Mouse (Mus musculus) lung, embryonic 16.5 days (tissue): Measurements from ENCODE around the gene Fam208b. TPM values are rescaled to one million over a fixed set of nuclear protein-coding genes. Genes with fewer than 3 reads are reported as not detected.
A peak's percentile ranks its signal among the peaks of the same experiment; 100 is the strongest.
"Not testable (repeated sequence)": the region's sequence is repeated elsewhere in the genome, so short reads cannot be mapped to it uniquely, and the experiment has no call there.

Experiments
- ATAC-seq: fragments of 200-750 bp; cut with Nextera tagmentation; 2 replicates; pipeline ENCODE4 v1.8.0; 2017; ENCODE audit warnings: low read depth, mild to moderate bottlenecking, moderate library complexity
- H3K27ac ChIP-seq: fragments of 300-500 bp; sonication (generic); 2 replicates; pipeline ENCODE4 v1.5.1; 2014; ENCODE audit warnings: mild to moderate bottlenecking, control low read depth, low read length
- H3K27me3 ChIP-seq: fragments of 300-500 bp; sonication (generic); 2 replicates; pipeline ENCODE4 v1.6.1; 2014; ENCODE audit warnings: low read depth, low read length, mixed read lengths; ENCODE audit not compliant: control insufficient read depth, insufficient read depth
- H3K36me3 ChIP-seq: fragments of 300-500 bp; sonication (generic); 2 replicates; pipeline ENCODE4 v1.6.1; 2014; ENCODE audit warnings: low read length; ENCODE audit not compliant: control insufficient read depth, insufficient read depth
- H3K4me1 ChIP-seq: fragments of 300-500 bp; sonication (generic); replicated peaks from 2 replicates; pipeline ENCODE4 v1.6.1; 2014; ENCODE audit warnings: low read length, mixed read lengths; ENCODE audit not compliant: control insufficient read depth, insufficient read depth
- H3K4me2 ChIP-seq: fragments of 300-500 bp; sonication (generic); 2 replicates; pipeline ENCODE4 v1.6.1; 2014; ENCODE audit warnings: low read depth, low read length, control low read depth
- H3K4me3 ChIP-seq: fragments of 300-500 bp; sonication (generic); 2 replicates; pipeline ENCODE4 v1.5.1; 2014; ENCODE audit warnings: mild to moderate bottlenecking, low read length, control low read depth
- H3K9ac ChIP-seq: fragments of 300-500 bp; sonication (generic); 2 replicates; pipeline ENCODE4 v1.6.1; 2014; ENCODE audit warnings: low read length, control low read depth
- H3K9me3 ChIP-seq: fragments of 300-500 bp; sonication (generic); 2 replicates; pipeline ENCODE4 v1.6.1; 2016; ENCODE audit warnings: low read length; ENCODE audit not compliant: control insufficient read depth
- WGBS: fragments of 180-500 bp; shearing (Covaris S2); extraction: QIAGEN DNeasy Blood & Tissue Kit; methylation state at CpG from one replicate; pipeline ENCODE4 v1.1.7; 2014; 5-methylcytosine and 5-hydroxymethylcytosine counted together
- polyA plus RNA-seq: library from polyadenylated mRNA; unstranded; fragments of >200 nt; fragmentation: Nextera tagmentation; extraction: Ambion mirVana; gene quantifications from 2 replicates; pipeline ENCODE4 v1.2.1, GENCODE M21; 2015

The Fam208b gene
- polyA plus RNA-seq, 1 experiment from 2014 or later = 10.1 TPM

DNA sequence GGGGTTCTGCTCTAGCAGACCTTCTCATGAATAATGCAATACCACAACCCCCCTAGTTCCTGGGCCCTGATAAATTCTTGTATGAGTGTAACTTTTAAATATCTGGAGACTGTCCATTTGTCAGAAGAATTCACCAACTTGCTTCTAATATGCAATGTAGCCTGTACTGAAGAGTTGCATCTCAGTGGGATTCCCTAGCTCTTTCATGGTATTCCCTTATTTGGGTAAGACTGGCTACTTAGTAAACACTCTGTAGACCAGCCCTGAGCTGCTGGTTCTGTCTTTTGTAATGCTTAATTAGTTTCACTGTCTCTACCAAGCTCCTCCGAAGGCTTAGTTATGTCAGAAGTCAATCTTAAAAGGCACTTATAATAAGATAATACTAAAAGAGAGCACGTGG lies 79.7 kb downstream of the Fam208b start:
- not testable (repeated sequence) for H3K36me3 ChIP-seq, H3K4me2 ChIP-seq, H3K9me3 ChIP-seq, H3K4me1 ChIP-seq, H3K27ac ChIP-seq, H3K4me3 ChIP-seq, H3K27me3 ChIP-seq, ATAC-seq, H3K9ac ChIP-seq
- WGBS = 58% methylated on average over 2 of the region's 2 CpGs

DNA sequence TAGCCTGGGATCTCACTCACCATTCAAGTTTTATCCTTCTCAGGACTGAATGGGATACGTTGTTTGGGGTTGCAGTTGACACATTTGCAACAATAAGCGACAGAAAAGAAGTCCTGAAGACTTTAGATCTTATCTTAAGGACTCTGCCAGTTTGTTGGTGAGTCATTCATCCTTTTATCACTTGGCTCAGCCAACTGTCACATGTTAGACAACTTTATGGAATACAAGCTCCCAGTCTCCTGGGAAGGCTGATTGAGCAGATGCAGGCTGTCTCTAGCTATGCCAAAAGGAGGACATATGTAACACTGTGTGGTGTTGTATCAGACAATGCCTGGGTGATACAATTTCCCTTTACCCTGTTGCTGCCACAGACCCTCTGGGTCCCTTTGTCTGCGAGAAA lies 80.5 kb downstream of the Fam208b start:
- Histone ChIP-seq H3K4me3 (no peak overlapping the region), H3K27me3 (no peaks in the 10 kb centered on the region), H3K9me3 (no peaks in the 10 kb centered on the region), H3K9ac (no peak overlapping the region), H3K27ac (no peak overlapping the region), H3K4me1 (no peaks in the 10 kb centered on the region), H3K36me3 (no peaks in the 10 kb centered on the region), H3K4me2 (no peak overlapping the region)
- no peak for ATAC-seq
- WGBS = 55% methylated on average over 3 of the region's 3 CpGs

DNA sequence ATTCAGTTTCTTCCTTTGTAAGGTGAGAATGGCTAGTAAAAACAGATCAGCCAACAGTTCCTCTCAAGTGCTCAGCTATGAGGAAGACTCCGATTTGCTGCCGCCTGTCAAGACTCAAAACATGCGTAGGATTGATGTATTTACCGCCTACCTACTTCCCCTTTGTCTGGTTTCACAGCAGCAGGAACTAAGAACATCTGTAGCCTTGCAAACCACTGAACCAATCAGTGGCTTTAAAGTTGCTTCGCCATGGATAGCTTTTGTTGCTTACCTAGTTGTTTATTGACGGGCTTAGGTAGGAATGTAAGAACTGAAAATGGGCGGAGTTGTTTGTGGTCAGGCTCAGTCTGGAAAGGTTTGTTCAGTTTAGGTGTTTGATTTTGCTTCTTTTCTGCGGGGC lies 84.6 kb downstream of the Fam208b start:
- no peak for ATAC-seq
- H3K4me1 ChIP-seq = no peaks in the 10 kb centered on the region
- WGBS = 72% methylated on average over 8 of the region's 8 CpGs

DNA sequence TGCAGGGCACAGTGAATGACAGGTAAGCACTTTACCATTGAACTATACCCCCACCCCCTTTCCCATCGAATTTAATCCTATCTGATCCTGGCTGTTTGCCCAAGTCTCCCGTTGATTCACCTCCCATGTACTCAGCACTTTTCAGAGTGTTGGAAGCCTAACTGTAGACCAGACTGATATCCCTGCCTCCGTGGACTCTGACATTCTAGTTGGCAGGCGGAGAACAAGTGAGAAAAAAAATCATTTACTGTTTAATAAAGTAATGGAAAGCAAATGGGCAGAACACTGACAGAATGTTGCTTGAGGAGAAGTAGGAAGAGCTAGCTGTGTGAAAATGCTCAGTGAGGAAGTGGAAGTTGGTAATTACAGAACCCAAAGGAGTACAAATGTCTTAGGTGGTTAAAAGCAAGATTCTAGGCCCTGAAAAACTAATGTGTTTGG lies 85.3 kb downstream of the Fam208b start:
- no peak for ATAC-seq
- H3K36me3 ChIP-seq = no peaks in the 10 kb centered on the region
- no peak overlapping the region for H3K9ac ChIP-seq
- no peaks in the 10 kb centered on the region for H3K27me3 ChIP-seq
- H3K4me3 ChIP-seq = no peak overlapping the region
- no peaks in the 10 kb centered on the region for H3K9me3 ChIP-seq
- no peaks in the 10 kb centered on the region for H3K4me1 ChIP-seq
- H3K4me2 ChIP-seq = no peak overlapping the region
- WGBS = 41% methylated on average over 4 of the region's 4 CpGs
- 0 out of 2 replicates have a peak overlapping the region, but pooled peaks have one; percentile 4 for H3K27ac ChIP-seq

More for the DNA sequence above, 84.6 kb downstream of the Fam208b start:
- H3K27me3 ChIP-seq = no peaks in the 10 kb centered on the region
- no peaks in the 10 kb centered on the region for H3K9me3 ChIP-seq
- H3K36me3 ChIP-seq = no peaks in the 10 kb centered on the region
- no peak overlapping the region for H3K4me2 ChIP-seq
- no peak overlapping the region for H3K27ac ChIP-seq
- H3K4me3 ChIP-seq = no peak overlapping the region
- no peak overlapping the region for H3K9ac ChIP-seq

DNA sequence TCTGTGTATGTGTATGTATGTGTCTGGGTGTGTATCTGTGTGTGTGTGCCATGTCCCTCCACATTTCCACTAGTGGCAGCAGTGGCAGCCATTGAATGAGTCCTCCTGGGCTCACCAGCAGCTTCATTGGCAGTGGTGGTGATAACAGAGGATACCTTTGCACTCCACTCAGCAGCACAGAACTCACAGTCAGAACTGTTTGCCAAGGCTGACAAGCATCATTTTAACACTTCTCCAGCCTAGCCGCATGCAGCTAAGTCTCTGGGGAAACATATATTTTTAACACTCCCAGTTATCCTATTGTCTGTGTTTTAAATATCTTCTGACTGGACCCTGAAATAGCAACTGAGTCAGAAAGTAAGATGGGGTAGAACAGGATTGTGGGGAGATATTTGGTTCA lies 87.0 kb downstream of the Fam208b start:
- no peak overlapping the region for H3K27ac ChIP-seq
- no peak for ATAC-seq
- H3K9me3 ChIP-seq = no peaks in the 10 kb centered on the region
- H3K4me3 ChIP-seq = no peak overlapping the region
- no peaks in the 10 kb centered on the region for H3K36me3 ChIP-seq
- 58% methylated on average over 1 of the region's 1 CpGs for WGBS
- no peak overlapping the region for H3K9ac ChIP-seq
- no peak overlapping the region for H3K4me2 ChIP-seq
- H3K4me1 ChIP-seq = no peaks in the 10 kb centered on the region
- H3K27me3 ChIP-seq = no peaks in the 10 kb centered on the region

DNA sequence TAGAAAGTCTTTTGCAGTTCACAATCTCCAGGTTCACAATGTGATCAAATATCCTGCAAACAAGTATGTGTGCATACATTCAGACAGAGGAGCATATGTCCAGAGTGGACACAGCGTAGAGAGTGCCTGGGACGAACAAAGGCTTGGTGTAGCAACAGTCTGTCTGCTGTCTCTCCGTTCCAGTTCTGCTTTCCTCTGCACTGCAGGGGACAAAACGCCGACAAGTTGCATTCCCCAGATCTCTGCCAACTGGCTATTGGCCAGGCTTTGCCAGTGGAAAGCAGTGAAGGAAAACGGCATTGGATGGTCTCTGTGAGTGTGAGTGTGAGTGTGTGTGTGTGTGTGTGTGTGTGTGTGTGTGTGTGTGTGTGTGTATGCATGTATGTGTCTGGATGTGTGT lies 87.4 kb downstream of the Fam208b start:
- no peak overlapping the region for H3K4me2 ChIP-seq
- H3K27ac ChIP-seq = no peak overlapping the region

DNA sequence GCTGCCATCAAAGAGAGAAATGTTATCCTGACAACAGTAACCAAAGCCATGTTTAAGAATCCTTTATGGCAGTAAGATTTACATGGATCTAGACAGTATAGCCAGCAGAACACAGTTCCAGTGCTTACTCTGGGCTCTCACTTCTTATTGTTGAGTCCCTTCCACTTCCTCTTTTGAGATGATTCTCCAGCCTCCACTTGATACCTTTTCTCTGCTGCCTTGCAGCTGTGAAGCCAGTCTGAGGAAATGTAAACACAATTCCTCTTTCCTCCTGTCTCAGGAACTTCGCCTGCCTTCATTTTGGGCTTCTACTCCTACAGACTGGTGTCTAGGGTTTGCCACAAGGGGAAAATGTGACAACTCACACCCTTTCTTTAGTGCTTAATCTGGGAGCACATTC lies 90.9 kb downstream of the Fam208b start:
- H3K27me3 ChIP-seq, H3K9me3 ChIP-seq, H3K4me2 ChIP-seq, H3K9ac ChIP-seq, H3K4me3 ChIP-seq, H3K36me3 ChIP-seq, H3K4me1 ChIP-seq, H3K27ac ChIP-seq, ATAC-seq: not testable (repeated sequence)
- 9% methylated on average over 1 of the region's 1 CpGs for WGBS

More for the DNA sequence above, 87.4 kb downstream of the Fam208b start:
- H3K27me3 ChIP-seq = no peaks in the 10 kb centered on the region
- 31% methylated on average over 6 of the region's 6 CpGs for WGBS
- ATAC-seq = peak; percentile 76; the same call in 1 of the 2 replicates
- H3K9ac ChIP-seq = no peak overlapping the region
- H3K9me3 ChIP-seq = no peaks in the 10 kb centered on the region
- H3K4me3 ChIP-seq = no peak overlapping the region
- H3K4me1 ChIP-seq = no peaks in the 10 kb centered on the region
- no peaks in the 10 kb centered on the region for H3K36me3 ChIP-seq

DNA sequence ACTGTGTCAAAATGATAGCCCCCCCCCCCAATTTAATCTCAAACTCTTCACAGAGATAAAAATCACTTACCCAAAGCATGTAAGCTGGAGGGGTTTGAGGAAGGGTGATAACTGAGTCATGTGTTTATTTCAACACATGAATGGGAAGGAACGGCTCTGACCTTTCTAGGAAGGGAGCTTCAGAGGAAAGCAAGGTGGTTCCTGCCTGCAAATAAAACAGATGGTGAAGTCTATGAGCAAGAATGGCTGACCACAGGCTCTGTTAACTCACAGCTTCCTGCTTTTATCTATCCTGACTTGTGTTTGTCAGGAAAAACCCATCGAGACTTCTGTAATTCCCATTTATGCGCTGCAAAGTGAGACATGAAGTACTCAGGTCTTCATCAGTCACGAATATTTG lies 91.6 kb downstream of the Fam208b start:
- WGBS = 57% methylated on average over 3 of the region's 4 CpGs

More for the DNA sequence above, 91.6 kb downstream of the Fam208b start:
- H3K9me3 ChIP-seq, H3K4me1 ChIP-seq, ATAC-seq, H3K9ac ChIP-seq, H3K4me3 ChIP-seq, H3K27ac ChIP-seq, H3K36me3 ChIP-seq, H3K4me2 ChIP-seq, H3K27me3 ChIP-seq: not testable (repeated sequence)
